Mouse (Mus musculus) CD4-positive naive resting alpha-beta T cell, adult 57 days (primary cell): ENCODE results near the gene Gm17509. TPM values are rescaled to one million over a fixed set of nuclear protein-coding genes. Genes with fewer than 3 reads are reported as not detected.

Experiments used
- total RNA-seq: library from RNA; stranded (reverse); gene quantifications from one replicate; pipeline ENCODE4 v1.2.4, GENCODE M21; 2023

The Gm17509 gene
- 2.7 TPM for total RNA-seq

DNA sequence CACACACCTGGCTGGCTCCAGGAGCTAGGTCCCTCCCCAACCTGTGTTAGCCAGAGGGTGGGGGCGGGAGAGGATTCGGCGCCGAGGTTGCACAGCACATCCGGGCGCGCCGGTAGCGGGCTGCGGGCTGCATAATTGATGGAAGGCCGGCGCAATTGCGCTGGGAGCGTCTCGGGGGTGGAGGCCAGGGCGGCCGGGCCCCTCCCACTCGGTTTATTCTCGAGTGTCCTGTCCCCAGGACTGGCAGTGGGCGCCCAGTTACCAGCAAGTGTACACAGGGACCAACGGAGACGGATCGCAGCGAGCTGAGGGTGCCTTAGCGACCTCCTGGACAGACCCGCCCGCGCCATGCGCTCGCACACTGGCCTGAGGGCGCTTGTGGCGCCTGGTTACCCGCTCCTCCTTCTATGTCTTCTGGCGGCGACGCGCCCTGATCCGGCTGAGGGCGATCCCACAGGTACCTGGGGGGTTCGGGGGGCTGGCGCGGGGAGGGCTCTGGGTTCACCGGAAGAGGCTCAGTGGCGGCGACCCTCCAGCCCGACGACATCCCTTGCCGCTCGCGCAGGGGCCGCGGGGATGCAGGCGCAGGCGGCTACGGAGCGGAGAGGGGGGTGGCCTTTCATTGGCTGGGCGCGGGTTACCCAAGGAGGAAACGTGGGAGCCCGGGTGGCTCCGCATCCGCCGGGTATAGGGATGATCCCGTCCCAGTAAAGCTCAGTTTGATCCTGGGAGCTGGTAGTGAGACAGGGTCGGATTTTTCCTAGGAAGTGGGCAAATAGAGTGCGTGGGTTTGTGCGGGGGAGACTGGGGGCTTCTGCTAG is at the start of gene Gm17509:
Gm17509 (minus strand) TSS at position 575 of the 821 bp plus-strand sequence.

DNA sequence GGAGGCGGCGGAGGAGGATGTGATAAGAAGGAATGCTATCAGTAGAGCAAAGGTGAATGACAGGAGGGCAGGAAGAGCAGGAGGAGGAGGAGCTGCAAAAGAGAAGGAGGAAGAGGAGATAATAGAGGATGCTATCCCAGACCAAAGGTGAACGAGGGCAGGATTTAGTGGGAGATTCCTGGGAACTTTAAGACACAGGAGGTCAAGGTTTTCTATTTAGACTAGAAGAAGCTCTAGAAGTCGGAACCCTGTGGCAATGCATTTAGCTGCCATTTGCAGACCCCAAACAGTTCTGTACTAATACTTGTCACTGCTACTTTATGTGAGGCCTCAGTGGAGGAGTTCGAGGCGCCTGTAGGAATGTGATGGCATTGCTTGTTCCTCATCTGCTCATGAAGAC is 12.6 kb downstream of the Gm17509 start, which contains the start of gene Emb:
Emb (plus strand) TSS at position 301 of the 400 bp plus-strand sequence.

Other genes with a start within 250 kb of the Gm17509 start
- gene Parp8, start 195.5 kb downstream of the Gm17509 start, total RNA-seq: 77.0 TPM
- 575 TPM for gene Emb, start 12.5 kb downstream of the Gm17509 start, total RNA-seq